Mouse (Mus musculus) erythroid progenitor cell, adult 5-6 weeks (primary cell): ENCODE measurements around the gene 4833427G06Rik. TPM values are rescaled to one million over a fixed set of nuclear protein-coding genes. Genes with fewer than 3 reads are reported as not detected.
"Not testable (repeated sequence)": the region's sequence is repeated elsewhere in the genome, so short reads cannot be mapped to it uniquely, and the experiment has no call there.

ENCODE experiments used
- ATAC-seq: replicated peaks from 2 replicates; pipeline ENCODE4 v1.8.0; 2016; ENCODE audit warnings: moderate number of reproducible peaks, mild to moderate bottlenecking, moderate TSS enrichment, inconsistent platforms; ENCODE audit not compliant: poor library complexity, low FRiP score, severe bottlenecking
- total RNA-seq, 2 experiments: library from RNA; stranded (forward) in 1 of 2; stranded (reverse) in 1 of 2; fragments of 150-400 nt in 1 of 2; fragments of 186-747, 209-891 nt in 1 of 2; gene quantifications; 2 replicates each; pipeline versions ENCODE4 v1.2.3 to v1.2.4; 2015 to 2017; ENCODE audit warnings: low replicate concordance in 2 of 2

4833427G06Rik gene
- total RNA-seq (2015; ENCODE audit: low replicate concordance) (not detected in 2 replicates), total RNA-seq (2017; ENCODE audit: low replicate concordance) (not detected in 2 replicates)

DNA sequence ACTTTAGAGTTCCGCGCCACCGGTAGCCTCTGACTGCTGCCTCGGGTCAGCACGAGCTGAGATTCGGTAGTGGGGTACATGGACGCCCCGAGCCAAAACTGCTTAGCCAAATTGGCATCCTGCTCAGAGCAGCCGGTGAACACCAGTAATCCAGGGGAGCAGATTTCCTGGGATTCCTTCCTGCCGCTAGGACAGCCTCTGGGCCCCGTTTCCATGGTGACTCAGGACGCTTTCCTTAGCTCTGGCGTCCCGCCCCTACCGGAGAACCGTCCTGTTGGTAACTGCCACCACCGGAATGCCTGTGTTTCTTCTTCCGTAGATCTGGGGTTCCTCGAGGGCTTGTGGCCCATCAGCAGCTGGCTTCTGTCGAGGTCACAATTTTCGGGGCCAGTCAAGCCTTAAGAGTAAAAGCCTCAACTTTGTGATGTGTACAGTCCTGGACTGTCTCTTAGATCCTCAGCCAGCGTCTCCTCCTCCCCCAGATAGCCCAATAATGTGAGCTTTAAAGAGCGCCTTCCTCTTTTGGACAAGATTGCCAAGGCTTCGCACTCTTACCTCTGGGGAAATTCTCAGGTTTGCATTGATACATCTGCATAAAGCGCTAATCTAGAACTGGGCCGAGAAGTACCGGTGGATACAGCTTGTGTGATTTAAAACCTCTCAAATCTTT lies at the start of gene 4833427G06Rik:
Gene 4833427G06Rik, minus strand, starts transcription at position 323 of the 670 bp plus-strand sequence.
- 0 out of 2 replicates have a peak, but pooled peaks have one; percentile 25 for ATAC-seq

DNA sequence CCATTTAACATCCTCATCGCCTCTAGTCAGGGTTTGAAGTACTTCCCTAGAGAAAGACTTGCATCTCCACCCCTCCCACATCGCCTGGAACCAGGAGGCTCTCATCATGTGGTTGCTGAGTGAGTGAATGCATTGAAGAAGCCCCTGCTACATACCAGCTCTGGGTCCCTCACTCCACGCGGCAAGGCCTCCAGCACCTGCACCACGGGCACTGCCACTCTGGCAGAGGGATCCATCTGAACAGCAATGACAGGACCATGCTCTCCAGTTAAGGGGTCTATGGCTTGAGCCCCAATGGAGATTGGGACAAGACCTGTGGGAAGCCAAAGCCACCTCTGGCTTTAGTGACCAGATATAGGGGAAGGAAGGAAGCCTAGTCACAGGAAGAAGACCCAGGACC lies 45.4 kb upstream of the 4833427G06Rik start:
- no peak for ATAC-seq

DNA sequence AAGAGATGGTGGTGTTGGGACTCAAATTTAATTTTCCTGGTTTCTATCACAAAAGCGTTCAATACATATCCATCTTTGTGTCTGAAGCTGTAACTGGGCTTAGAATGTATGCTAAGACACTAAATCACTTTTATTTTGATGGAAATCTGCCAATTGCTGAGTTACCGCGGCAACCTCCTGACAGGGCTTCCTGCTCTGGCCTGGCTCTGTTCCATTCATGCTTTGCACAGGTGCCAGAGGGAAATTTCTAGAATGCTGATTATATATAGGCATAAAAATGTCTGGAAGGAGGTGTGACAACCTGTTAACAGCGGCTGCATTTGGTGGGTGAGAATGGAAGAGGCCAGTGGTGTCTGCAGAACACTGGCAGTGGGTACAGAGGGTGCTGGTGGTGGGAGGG lies 44.6 kb upstream of the 4833427G06Rik start:
- no peak for ATAC-seq

DNA sequence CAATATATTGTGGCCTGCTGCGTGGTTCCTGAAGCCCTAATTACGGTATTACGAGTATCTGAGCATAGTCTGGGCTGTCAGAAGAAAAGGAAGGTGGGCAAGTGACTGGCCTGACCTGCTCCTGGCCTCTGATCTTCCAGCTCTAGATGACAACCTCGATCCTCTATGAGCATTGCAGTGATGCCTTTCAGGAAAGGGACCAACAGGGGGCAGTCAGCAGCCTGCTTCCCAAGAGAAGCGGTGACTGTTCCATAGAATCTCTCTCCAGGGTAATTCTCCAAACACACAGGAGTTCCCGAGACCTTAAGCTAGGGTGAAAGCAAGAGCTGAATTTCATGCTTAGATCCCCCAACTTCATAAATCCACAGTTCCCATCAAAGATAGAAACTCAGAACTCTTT lies 42.3 kb upstream of the 4833427G06Rik start:
- no peak for ATAC-seq

DNA sequence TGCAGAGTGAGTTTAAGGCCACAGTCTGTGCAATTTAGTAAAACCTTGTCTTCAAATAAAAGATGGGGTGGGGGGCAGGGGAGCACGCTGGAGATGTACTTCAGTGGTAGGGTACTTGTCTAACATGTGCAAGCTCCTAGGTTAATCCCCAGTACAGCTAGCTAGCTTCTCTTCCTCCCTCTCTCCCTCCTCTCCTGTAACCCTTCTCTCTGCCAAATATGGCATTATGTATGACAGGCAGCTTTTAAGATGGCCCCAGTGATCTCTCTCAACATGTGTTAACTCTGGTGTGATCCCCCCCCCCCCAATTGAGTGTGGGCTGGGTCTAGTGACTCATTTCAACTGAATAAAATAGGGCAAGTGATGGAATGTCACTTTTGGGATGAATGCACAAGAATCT lies 41.6 kb upstream of the 4833427G06Rik start:
- no peak for ATAC-seq

DNA sequence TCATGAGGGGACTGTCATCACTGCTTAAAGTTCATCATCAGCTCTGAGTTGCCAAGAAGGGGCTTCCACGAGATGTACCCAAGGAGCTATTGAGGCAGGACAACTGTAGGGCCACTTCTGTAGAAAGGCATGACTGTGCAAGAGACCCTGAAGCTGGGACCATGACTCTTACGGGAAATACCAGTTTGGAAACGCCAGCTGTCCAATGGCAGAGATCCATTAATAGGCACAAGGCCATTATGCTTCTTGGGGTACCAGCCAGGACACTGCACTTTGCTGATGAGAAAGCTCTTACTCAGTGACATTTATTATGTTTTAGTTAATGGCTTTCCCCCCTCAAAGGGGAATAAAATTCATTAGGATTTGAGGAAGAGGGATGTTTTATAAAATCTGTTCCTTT lies 38.8 kb upstream of the 4833427G06Rik start:
- ATAC-seq: no peak

DNA sequence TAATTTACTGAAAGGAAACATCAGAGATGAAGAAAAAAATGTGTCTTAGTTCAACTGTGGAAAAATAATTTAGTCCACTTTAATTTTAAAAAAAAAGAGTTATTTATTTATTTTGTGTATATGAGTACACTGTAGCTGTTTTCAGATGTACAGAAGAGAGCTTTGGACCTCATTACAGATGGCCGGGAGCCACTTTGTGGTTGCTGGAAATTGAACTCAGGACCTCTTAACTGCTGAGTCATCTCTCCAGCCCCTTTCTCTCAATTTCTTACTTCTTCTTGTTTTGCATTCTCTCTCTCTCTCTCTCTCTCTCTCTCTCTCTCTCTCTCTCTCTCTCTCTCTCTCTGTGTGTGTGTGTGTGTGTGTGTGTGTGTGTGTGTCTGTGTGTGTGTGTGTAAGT lies 37.5 kb upstream of the 4833427G06Rik start:
- ATAC-seq: not testable (repeated sequence)

DNA sequence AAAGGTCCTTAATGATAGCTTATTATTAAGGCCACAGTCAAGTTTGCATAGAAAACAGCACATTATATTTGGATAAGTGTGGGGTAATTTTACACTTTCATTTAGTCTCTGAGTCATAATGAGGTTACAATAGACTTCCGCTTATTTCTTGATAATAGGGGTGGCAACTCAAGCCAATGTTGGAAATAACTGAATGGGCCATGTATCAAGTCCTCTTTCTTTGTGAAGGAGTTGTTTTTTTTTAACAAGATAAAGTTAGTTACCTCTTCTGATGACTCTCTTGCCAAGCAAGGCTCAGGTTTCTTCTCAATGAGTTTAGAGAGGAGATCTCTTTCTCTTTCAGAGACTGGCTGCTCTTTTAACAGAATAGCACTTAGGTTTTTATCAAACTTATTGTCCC lies 36.4 kb upstream of the 4833427G06Rik start:
- ATAC-seq: no peak

DNA sequence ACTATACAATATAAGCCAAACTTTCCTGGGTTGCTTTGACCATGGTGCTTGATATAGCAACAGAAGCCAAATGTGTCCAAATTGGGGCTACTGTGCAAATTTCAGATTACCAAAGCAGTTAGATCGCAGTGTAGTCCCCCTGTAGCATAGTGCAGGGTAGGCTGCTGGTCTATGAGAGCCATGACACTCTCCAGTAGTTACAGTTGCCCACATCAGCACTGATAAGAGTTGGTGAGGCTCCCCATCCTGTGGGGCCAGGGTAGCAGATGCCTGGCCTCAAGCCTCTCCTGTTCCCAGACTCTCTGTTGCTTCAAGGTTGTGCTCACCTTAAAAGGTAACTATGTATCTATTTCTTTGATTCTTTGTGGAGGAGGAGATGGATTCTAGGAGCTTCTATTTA lies 36.0 kb upstream of the 4833427G06Rik start:
- ATAC-seq: no peak

DNA sequence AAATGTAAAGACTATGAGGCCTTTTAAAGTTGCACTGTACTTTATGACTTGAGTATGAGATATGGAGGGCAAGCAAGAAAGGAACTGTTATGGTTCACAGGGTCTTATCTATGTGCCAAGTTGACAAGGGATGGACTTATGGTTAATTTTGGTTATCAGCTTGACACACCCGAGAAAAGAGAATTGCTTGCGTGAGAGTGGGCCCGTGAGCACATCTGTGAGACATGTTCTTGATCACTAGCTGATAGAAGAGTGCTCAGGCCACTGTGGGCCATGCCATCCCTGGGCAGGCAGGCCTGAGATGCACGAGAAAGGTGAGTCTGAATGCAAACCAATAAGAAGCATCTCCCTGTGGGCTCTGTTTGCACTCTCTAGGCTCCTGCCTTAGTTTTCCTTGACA lies 35.6 kb upstream of the 4833427G06Rik start:
- no peak for ATAC-seq

DNA sequence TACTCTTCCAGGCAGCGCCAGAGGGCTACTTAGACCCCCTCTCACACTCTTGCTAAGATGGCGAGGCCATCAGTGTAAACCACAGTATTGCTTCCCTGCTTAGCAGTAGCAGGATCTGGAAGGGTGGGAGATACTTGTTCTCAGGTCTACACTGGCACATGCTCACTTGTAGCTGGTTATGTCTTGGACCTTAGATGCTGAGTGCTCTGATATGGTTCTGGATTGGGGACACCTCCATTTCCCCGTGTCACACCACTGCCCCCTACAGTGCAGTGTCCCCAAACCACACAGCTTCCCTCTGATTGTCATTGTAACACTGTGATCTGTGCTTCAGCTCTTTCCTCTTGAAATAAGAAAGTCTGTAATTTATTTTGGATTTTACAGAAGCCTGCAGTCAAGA lies 35.1 kb upstream of the 4833427G06Rik start:
- no peak for ATAC-seq

DNA sequence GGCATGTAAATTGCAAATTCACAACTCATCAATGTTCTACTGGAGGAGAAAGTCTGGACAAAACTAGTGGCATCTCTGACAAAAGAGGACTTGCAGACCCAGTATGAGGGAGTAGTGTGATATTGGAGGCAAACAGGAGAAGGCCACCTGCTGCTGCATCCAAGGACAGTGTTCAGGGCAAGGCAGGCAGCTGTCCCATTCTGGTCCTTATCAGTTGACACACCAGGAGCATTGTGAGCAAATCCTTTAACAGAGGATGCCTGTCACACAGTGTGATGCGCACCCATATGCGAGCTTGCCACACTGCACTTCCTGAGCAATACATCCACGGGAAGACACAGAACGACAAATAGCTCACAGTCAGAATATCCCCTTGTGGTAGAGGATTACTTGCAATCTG lies 12.9 kb upstream of the 4833427G06Rik start:
- ATAC-seq: no peak

DNA sequence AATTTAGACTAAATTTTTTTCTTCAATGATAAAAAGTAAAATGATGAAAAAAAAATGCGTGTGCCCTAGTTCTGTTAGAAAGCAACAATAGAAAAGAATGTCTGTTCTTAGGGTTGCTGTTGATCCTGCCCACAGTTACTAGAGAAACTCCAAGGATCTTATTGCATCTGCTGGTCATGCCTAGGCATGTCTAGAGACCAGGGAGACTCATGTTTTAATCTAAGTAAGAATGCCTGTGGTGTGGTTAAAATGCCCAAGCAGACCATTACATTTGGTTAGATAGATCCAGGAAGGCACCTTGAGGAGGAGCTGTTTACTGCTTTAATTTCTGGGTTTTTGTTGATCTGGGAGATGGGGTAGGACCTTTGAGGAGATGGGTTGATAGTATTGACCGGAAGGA lies 3.9 kb upstream of the 4833427G06Rik start:
- no peak for ATAC-seq

DNA sequence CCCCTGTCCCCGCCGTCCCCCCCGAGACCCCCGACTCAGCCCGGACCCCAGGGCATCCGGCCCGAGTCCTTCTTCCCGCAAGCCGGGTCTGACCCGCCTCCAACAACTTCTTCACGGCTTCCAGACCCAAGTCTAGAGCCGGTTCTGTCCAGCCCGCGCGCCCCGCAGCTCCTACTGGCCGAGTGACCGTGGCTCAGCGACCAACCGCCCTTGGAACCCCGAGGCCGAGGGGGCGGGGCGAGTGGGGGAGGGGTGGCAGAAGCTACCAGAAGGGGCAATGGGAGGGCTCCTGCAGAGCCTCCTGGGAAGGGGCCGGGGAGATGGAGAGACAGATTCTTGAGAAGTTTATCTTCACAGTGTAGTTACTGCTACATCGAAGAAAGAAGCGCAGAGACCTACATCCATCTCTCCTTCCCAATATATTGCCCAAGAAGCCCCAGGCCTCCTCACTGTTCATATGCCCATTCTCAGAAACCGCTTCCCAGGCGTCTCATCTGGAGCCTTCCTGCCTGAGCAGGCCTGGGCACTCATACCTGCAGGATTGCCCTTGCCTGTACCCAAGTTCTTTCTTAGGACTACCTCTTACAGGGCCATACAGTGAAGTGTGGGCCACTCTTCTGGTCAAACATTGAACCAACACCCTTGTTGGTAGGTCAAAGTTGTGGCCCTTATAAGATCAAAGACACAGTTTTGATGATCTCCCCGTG lies 2.1 kb upstream of the 4833427G06Rik start:
- no peak for ATAC-seq

DNA sequence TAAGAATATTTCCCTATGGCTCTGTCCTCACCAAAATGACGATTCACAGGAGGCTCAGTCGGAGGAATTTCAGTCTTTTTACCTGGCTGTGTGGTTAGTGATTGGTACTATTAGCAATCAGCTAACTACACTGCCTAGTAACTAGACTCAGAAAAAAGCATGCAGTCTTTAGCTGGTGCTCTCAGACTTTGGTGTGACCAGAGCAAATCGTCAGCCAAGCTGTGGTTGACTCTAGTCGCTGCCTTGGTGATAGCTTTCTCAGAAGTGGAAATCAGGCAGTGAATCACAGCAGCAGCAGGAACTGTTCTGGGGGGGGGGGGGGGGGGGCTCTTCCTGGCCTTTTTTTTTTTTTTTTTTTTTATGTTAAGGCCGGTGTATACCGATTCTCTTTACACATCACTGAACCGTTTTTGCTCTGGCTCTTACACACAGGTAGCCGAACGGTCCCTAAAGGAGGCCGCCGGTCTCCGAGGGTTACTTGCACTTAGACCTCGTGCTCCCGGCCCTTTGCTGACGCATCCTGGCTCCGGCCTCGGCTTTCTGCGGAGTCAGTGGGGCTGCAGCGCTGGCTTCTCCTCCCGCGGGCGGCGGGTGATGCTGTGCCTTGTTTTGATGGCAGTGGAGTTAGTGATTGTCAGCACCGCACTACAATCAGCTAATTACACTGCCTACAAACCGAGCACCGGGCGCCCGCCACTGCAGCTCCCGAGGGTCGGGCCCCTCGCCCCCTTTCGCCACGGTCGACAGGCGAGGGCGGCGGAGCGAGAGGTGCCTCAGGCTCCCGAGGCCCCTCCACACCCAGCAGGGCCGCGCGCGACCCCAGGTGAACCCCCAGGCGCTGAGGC lies 1.3 kb upstream of the 4833427G06Rik start:
- no peak for ATAC-seq

DNA sequence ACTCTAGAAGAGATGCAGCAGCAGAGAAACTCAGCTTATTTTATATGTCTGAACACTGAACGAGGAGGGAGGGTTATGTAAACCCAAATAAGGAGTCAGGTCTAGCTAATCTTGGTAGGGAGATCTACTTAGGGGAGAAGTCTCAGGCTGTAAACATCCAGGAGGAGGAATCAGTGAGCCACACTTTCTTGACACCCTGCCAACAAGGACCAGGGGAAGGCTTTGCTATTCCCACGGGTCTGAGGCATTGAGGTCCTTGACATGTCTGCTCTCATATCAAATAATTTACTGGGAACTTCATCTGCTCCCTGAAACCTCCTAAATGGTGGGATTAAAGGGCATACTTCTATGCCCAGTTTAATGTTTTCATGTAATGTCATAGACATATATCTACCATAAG lies 5.6 kb downstream of the 4833427G06Rik start:
- ATAC-seq: no peak

DNA sequence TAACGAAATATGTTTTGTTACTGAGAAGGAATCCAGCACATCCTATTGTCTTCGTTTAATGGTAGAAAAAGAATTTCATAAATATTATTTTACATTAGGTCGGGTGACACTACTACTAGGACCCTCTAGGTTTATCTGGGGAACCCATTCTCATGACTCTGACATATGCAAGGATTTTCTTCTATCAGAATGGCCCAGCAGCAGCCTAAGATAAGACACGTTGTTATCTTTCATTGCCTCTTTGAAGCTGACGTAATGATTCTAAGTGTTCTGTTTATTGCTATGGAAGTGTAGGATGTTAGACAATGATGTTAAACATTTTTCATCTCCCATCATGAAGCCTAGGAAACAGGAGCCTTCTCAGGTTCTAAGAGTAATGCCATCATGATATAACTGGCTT lies 8.2 kb downstream of the 4833427G06Rik start:
- no peak for ATAC-seq

DNA sequence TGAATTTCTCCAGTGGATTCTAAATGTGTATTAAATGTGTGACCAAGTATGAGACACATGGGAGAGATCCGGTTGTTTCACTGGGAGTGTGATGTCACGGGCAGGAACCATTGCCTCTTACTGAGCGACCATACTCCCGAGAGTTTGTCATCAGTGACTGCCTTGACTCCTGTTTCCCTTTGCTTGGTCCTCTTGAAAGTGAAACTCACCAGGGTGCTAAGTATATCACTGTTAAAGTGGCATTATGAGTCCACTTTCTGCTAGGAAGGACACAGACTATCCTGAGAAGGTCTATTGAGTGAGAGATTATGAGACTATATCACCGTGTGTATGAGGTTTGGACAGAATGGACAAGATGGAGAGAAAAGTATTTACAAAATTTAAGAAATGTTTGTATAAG lies 20.3 kb downstream of the 4833427G06Rik start:
- ATAC-seq: no peak

DNA sequence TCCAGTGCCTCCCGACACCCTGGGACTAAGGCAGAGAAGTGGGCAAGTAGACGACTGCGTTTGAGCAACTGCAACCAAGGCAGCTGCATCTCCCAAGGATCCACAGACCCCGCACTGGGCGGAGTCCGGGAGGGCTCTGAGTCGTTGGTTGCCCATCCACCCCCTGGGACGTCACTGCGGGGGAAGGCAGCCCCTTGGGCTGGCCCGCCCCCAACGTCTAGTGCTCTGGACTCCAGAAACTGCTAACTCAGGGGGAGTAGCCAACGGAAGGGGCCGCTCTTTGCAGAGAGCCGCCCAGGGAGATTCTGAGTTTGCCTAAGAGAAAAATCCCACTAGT lies 24.9 kb downstream of the 4833427G06Rik start, which contains the start of gene Layn:
Gene Layn, minus strand, starts transcription at position 116 of the 337 bp plus-strand sequence.
- 0 out of 2 replicates have a peak, but pooled peaks have one; percentile 30 for ATAC-seq

DNA sequence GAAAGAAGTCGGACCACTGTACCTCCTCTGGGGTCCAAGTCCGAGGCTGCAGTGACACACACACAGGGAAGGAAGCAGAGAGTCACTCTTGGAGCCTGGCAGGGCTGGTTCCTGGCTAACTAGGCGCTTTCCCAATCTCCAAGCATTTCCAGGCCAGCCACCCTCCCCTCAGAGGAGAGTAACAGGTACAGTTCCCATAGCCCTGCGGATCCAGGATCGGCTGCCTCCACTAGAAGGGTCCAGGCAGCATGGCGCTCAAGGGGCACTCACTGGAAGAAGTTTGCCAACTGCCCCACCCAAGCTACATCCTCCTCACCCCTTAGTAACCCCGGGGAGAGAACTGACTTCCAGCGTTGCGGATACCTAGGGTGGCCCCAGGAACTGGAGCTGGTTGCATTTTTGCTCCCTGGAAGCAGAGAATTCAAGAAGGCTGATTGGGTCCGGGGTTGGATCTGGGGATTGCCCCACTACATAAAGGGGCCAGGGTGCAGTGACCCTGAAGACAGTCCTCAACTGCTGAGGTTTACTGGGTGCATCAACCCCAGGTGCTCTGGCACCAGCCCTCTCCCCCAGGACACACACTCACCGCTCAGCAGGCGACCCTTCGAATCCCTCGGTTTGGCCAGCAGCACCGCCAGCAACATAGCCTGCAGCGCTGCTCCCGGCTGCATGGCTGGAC lies 25.4 kb downstream of the 4833427G06Rik start:
- ATAC-seq: no peak
